Mouse (Mus musculus): ENCODE data around the gene Ube2h.
A peak's percentile ranks its signal among the peaks of the same experiment; 100 is the strongest.
"Not testable (repeated sequence)": the region's sequence is repeated elsewhere in the genome, so short reads cannot be mapped to it uniquely, and the experiment has no call there.

Gene Ube2h

GRCm38 (mm10) chr6:30245397-30245796 lies 58.9 kb downstream of the Ube2h start:
- DNase-seq (ENCODE audit: low spot score): no peak

GRCm38 (mm10) chr6:30243347-30244007 lies 60.9 kb downstream of the Ube2h start:
- no peak for DNase-seq (ENCODE audit: low spot score)

- no peak for DNase-seq (ENCODE audit: low spot score)
Measured at GRCm38 (mm10) chr6:30242928-30243327, 61.4 kb downstream of the Ube2h start.

GRCm38 (mm10) chr6:30240105-30240504 lies 64.2 kb downstream of the Ube2h start:
- no peak for DNase-seq (ENCODE audit: low spot score)

DNA sequence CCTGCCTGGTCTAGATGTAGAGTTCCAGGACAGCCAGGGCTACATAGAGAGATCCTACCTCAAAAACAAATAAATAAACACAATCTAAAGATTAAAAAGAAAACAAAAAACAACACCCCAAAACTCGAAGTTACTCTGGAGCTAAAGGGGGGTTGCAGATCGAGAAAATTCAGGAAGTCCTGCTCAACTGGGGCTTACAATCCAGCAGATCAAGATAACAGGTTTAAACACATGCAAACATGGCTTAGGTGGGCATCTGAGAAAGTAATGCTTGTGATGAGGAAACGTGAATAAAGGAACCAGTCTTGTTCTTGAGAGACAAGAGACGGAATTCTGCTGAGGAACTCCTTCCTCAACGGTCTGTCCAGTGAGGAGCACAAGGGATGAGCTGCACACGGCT lies 65.1 kb downstream of the Ube2h start:
- DNase-seq (ENCODE audit: low spot score): no peak

- no peak for DNase-seq (ENCODE audit: low spot score)
Measured at GRCm38 (mm10) chr6:30238079-30238478, 66.3 kb downstream of the Ube2h start.

GRCm38 (mm10) chr6:30236564-30236963 lies 67.8 kb downstream of the Ube2h start:
- no peak for DNase-seq (ENCODE audit: low spot score)

- no peak for DNase-seq (ENCODE audit: low spot score)
Measured at GRCm38 (mm10) chr6:30231758-30232293, 72.5 kb downstream of the Ube2h start.

DNA sequence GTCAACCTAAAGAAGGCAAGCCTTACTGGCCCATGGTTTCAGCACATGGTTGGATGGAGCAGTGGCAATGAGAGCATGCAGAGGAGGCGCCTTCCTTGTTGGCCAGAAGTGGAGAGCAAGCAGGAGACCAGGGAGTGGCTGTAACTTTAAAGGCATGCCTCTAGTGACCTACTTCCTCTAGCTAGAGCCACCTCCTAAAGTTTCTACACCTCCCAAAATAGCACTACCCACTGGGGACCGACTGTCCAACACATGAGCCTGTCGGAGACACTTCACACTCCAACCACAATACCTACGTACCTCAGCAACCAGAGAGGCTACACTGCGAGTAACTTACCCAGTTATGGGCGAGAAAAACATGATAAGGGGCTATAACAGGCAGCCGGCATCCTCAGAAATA lies 74.1 kb downstream of the Ube2h start:
- no peak for DNase-seq (ENCODE audit: low spot score)

DNA sequence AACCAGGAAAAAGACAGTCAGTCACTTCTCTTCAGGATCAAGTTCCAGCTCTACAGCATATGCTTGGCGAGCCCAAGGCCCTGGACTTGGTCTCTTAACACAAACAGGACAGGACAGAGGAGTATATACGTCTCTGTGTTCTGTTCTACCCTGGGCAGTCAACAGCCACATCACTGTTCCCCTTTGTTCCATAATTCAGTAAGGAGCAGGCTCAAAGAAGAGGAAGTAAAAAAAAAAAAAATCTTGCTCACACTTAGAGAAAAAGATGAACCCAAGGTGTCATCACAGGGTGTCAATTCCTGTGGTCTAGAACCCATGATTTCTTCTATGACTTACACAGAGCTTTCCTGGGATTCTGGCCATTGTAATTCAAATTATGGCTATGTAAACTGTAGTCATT lies 75.4 kb downstream of the Ube2h start:
- DNase-seq (ENCODE audit: low spot score): no peak

- no peak for DNase-seq (ENCODE audit: low spot score)
Measured at GRCm38 (mm10) chr6:30228353-30228752, 76.0 kb downstream of the Ube2h start.

GRCm38 (mm10) chr6:30226971-30227700 lies 77.2 kb downstream of the Ube2h start:
- no peak for DNase-seq (ENCODE audit: low spot score)

GRCm38 (mm10) chr6:30224693-30225092 lies 79.6 kb downstream of the Ube2h start:
- DNase-seq (ENCODE audit: low spot score): no peak

DNA sequence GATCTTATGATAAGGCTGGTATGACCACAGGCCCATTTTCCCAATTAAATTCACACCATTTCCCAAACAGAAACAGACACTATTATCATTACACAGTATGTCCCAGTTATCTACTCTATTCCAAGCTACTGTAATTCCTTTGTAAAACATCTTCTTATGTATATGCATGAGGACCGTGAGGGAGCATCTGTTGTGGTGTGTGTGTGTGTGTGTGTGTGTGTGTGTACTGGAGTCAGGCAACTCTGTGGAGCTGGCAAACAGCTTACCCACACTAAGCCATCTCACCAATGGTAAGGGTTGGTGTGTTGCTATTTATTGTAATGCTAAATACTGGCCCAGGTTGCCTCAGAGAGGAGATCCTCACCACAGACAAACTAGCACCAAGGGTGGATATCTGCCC lies 82.0 kb downstream of the Ube2h start:
- no peak for DNase-seq (ENCODE audit: low spot score)

DNA sequence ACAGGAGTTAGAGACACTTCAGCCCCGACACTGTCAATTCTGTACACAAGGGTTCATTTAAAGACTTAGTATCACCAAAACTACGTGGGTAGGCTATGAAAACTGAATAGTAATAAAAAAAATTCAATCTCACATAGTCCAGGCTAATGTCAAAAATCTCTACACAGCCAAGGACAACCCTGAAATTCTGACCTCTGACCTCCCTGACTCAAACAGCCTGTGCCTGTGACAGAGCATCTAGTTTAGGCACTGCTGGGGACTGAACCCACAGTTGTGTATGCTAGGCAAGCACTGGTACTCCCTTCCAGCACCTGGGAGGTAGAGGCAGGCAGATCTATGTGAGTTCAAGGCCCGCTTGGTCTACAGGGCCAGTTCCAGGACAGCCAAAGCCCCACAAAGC lies 86.8 kb downstream of the Ube2h start:
- DNase-seq (ENCODE audit: low spot score): no peak

DNA sequence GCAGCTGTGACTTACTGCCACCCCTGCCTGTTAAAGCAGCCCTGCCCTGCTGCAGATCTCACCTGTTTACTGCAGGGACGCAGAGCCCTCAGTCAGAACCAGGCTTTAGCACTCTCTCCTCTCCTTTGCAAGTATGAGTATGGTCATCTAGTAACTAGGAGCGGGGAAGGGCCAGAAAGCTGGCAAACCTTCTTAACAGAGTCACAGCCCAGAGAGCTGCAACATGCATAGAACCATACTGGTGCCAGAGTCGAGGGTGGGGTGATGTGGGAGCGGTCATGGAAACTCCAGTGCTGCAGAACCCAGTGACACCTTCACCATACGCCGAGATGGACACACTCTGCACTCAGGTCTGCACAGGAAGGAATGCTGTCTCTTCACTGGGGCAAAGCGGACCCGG lies 91.9 kb downstream of the Ube2h start:
- DNase-seq (ENCODE audit: low spot score): no peak

DNA sequence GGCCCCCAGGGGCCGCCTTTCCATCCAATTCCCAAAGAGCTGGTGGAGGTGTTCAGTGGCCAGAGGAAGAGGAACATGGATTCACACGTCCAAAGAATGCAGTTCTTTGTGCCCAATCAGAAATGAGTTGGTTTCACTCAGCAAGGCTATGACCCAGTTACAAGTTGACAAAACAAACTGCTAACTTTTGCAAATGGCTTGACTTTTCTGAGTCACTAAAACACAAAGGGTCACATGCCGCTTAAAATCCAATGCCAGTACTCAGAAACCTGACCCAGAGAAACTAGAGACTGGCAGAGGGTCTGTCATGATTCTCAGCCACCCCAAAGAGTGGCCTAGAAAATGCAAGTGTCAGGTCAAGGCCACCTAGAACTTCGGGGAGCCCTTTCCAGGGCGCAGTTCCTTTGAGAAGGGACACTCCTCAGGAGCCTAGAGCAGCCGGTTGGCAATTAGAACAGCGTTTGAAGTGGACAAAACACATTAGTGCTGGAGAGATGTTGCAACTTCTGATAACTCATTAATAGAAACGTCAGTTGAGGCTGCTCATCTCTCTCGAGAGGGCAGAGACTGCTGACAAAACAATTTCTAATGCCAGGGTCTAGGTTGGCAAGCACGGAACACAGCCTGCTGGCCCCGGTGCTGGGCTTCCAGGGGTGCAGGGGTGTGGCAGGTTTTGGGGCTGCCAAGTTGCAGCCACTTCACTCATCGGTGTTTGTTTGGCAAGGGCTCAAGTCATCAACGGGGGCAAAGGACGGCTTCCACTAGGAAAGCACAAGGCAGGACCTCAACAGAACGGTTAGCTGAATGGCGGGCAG lies 92.5 kb downstream of the Ube2h start:
- no peak for DNase-seq (ENCODE audit: low spot score)

GRCm38 (mm10) chr6:30210788-30211187 lies 93.6 kb downstream of the Ube2h start:
- peak; percentile 93 for DNase-seq (ENCODE audit: low spot score)

GRCm38 (mm10) chr6:30208844-30209243 lies 95.5 kb downstream of the Ube2h start:
- DNase-seq (ENCODE audit: low spot score): no peak

GRCm38 (mm10) chr6:30205587-30206202 lies 98.6 kb downstream of the Ube2h start:
- DNase-seq (ENCODE audit: low spot score): peak; percentile 91

DNA sequence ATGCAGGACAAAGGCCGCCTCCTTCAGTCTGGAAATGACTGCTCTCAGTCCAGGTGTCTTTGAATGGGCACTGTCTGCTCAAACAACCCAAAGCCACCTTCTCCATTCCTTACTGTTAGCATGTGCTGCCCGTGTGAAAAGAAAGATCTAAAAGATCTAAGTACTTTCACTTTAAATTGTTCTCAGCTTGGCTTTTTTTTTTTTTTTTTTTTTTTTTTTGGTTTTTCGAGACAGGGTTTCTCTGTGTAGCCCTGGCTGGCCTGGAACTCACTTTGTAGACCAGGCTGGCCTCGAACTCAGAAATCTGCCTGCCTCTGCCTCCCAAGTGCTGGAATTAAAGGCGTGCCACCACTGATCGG lies 99.2 kb downstream of the Ube2h start:
- DNase-seq (ENCODE audit: low spot score): not testable (repeated sequence)
